Mouse (Mus musculus) left cerebral cortex, adult 18-20 months (tissue): ENCODE measurements around the gene Slc46a2. TPM values are rescaled to one million over a fixed set of nuclear protein-coding genes. Genes with fewer than 3 reads are reported as not detected.
A peak's percentile ranks its signal among the peaks of the same experiment; 100 is the strongest.

Experiments used
- DNase-seq, 2 experiments: peaks; one replicate each; pipeline ENCODE4 v3.0.0; 2021 to 2022; ENCODE audit warnings: low spot score in 2 of 2, mixed read lengths in 1 of 2
- total RNA-seq, 2 experiments: library from RNA; stranded (reverse); gene quantifications; 2 replicates each; pipeline ENCODE4 v1.2.3; 2021

The Slc46a2 gene
- total RNA-seq, 2 experiments from 2014 or later, result not detected

DNA sequence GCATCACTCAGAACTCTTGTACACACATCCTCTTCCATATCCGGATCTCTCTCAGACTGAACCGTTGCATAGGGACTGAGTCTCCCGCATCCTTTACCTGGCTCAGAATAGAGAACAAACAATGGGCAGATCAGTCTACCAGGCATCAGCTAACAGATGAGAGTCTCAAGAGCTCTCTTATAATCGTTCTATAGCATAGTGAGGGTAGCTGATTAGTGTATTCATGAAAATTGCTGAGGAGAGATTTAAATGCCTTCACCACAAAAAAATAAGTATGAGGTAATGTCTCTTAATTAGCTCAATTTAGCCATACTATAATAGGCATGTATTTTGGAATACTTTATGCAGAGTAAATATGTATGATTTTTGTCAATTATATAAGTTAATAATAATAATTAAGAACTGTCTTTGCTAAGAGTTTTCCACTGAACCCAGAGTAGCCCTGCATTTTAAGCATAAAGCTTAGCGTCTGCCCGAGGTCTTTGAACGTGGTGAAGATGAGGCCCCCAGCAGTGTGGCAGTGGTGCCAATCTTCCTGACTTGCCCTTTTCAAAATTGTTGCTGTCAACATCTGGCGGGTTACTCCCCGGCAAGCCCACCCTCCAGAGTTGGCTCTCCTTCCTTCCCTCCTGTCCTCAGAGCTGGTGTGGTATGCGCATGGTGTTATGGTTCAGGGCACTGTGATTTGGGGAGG lies 23.0 kb downstream of the Slc46a2 start:
- no peak for DNase-seq

GRCm38 (mm10) chr4:59890086-59890600 lies 24.7 kb downstream of the Slc46a2 start:
- no peak for DNase-seq

DNA sequence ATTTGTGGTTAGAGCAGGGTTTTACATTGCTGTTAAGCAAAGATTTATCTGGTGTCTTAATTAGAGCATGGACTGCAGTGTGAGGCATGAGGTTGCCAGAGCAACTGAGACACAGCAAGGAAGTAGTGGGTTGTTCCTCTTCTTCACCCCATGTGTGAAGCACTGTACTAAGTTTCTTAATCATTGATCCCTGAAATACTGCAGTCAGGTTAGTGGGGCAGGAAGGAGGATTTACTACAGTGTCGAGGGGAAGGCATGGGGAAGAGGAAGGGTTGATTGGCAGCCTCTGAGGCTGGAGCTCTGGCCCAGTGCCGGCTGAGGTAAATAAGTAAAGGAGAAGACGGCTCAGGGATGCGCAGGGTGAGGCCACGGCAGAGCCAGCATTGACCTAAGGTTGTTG lies 26.8 kb downstream of the Slc46a2 start:
- DNase-seq, result no peak

GRCm38 (mm10) chr4:59887011-59887410 lies 27.8 kb downstream of the Slc46a2 start:
- no peak for DNase-seq

- no peak for DNase-seq
Measured at GRCm38 (mm10) chr4:59886281-59886680, 28.6 kb downstream of the Slc46a2 start.

DNA sequence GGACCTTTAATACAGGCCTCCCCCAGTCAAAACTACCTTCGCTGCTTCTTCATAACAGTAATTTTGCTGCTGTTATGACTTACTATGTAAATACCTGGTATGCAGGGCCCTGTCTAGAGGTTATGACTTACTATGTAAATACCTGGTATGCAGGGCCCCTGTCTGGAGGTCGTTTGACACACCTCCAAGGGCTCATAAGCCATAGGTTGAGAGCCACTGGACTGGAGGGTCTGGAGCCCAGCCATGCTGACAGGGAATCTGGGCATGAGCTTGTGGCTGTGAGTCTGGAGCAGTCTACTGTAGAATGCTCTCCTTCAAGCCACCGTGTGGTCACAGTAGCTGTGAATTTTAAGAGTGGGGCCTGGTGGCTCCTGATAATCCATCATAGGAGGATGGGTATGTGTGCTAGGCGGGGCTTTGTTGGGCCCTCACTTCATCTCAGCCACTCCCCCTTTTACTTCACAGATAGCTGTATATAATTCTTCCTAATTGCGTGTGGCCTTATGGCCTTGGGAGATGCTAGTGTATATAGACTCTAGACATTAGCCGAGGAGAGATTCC lies 30.6 kb downstream of the Slc46a2 start:
- no peak for DNase-seq

GRCm38 (mm10) chr4:59881210-59881609 lies 33.6 kb downstream of the Slc46a2 start:
- DNase-seq, result no peak

DNA sequence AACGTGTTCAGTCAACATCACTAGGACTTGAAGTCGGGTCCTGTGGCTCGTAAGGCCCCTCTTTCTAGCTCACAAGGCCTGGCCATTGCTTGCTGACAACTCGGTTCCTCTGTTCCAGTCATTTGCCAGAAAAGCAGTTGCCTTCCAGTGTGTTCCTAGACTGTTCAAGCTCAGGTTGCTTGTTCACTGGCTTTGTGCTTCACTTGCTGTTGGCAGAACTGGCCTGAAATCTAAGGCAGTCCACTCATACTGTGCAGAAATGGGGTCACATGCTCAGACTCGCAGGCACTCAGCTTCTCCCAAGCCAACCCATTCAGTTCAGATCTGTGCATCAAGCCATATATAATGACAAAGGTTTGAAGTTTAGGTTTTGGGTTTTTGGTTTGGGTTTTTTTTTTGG lies 34.1 kb downstream of the Slc46a2 start:
- DNase-seq, result no peak

DNA sequence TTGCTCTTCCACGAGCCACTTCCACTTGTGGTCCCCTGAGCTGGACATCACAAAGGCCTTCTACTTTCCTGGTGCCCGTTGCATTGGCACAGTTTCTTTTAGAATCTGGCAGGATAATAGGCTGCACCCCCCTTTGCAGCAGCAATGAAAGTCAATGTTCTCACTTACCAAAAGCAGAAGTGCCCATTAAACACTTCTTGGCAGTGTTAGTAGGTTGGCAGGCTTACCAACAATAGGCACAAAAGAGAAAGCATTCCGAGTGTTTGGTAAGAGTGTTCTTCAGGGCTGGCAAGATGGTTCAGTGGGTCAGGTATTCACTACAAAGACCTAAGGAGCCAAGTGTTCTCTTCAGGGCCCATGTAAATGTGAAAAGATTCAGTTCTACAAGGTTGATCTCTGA lies 35.4 kb downstream of the Slc46a2 start:
- DNase-seq, result no peak

DNA sequence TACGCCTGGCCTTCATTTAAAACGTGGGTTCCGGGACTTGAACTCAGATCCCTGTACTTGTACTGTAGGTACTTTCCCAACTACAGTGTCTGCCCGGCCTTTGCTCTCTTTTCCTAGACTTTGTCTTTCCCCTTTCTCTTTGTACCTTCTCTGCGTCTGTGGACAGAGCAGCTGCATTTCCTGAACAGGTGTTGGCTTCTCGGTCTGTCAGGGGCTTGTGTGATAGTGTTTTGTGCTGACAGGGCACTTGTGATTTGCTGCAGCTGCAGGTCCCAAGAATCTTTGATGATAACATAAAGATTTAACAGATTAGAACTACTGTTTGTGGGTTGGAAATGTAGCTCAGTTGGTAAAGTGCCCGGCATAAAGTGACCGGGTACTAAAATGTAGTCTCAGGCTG lies 36.3 kb downstream of the Slc46a2 start:
- DNase-seq, result no peak

GRCm38 (mm10) chr4:59877025-59877424 lies 37.8 kb downstream of the Slc46a2 start:
- DNase-seq, result no peak

DNA sequence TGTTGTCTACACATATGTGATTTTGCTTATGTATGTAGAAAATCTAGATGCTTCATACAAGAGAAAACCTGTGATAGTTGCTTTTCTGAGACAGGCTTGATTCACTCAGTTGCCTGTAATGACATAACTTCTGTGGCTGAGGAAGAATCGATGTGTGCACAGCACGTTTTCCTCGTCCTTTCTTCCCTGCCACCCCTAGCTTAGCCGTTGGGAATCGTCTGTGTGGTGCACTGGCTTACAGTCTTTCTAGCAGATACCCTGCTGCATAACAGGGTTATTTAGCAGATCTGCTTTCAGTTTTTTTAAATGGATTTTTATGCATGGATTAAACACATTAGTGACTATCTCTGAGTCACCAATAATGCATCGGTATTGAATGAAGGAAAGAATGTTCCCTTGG lies 38.3 kb downstream of the Slc46a2 start:
- DNase-seq, result no peak

DNA sequence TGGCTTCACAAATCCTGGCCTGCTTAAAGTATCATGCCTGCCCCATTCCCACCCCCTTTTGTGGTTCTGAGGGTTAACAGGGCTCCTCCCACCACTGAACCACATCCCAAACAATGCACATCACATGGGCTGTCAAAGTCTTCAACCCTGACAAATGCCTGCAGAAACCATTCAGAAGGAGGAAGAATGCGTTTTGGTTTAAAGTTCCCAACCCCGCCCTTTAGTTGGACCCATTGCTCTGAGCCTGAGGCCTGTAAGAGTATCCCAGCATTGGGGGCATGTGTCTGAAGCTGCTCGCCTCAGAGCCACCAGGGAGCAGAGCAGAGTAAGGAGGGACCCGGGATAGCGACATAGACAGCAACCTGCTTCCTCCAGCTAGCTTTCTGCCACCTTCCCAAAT lies 41.0 kb downstream of the Slc46a2 start:
- DNase-seq, result no peak

GRCm38 (mm10) chr4:59873240-59873639 lies 41.6 kb downstream of the Slc46a2 start:
- no peak for DNase-seq

DNA sequence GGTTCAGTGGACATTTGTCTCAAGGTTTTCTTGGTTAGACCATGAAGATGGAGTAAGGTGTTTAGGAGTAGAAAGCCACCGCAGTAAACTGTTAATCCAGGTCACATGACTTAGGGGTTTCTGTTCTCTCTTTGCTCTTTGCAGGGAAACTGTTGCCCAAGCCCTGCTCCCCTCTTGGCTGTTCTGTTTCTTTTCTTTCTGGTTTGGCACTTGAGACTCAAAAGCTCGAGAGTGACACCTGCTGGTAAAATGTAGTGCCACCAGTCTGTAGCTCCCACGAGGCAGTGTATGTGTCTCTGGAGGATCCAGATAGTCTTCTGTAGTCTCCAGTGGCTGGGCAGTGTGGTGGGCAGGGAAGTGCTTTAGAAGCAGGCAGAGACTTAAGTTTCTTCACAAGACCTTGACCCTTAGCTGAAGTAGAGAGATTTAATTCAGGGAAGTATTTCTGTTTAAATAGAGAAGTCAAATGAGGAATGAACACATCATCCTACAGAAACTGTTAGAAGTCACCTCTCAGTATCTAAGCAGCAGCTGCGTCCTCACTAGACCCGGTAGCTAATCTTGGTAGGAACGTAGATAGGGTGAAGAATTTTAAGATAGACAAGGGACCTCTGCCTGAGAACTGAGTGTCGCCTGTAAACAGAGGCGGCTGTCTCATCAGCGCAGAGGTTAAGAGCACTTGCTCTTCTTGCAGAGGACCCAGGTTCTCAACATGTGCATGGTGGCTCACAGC lies 43.8 kb downstream of the Slc46a2 start:
- DNase-seq, result peak; percentile 87 to 91

DNA sequence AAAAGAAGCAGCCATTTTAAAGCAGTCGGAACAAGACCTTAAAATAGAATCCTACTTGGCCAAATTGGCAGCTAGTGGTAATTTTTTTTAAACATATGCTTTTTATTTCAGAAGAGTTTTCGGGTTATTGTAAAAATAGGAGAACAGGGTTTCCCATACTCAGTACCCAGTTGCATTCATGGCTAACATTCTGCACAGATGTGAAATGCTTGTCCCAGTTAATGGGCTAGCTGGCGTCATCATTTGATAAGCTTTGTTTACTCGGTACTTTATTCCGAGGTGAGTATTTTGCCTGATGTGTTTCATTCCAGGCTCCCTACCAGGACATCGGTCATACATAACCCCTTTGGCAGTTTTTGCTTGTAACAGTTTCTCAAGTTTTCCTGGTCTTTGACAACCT lies 44.4 kb downstream of the Slc46a2 start:
- no peak for DNase-seq

- DNase-seq, result peak; percentile 42 to 59
Measured at GRCm38 (mm10) chr4:59869488-59870057, 45.3 kb downstream of the Slc46a2 start.

- DNase-seq, result peak; percentile 47 to 52
Measured at GRCm38 (mm10) chr4:59868086-59868485, 46.8 kb downstream of the Slc46a2 start.

- DNase-seq, result no peak
Measured at GRCm38 (mm10) chr4:59863869-59864268, 51.0 kb downstream of the Slc46a2 start.

DNA sequence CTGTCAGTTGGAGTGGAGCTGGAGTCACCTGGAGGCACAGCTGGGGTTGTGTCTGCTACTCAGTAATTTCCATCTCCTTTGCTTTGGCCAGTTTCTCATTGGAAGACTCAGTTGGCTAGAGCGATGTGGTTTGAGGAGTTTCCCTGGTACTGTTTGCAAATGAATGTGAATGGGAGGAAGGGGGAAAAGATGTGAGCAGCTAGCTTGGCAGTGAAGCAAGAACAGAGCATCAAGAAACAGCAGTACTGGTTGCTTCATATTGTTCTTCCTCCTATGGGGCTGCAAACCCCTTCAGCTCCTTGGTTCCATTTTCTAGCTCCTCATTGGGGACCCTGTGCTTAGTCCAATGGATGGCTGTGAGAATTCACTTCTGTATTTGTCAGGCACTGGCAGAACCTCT lies 52.5 kb downstream of the Slc46a2 start:
- DNase-seq, result no peak

DNA sequence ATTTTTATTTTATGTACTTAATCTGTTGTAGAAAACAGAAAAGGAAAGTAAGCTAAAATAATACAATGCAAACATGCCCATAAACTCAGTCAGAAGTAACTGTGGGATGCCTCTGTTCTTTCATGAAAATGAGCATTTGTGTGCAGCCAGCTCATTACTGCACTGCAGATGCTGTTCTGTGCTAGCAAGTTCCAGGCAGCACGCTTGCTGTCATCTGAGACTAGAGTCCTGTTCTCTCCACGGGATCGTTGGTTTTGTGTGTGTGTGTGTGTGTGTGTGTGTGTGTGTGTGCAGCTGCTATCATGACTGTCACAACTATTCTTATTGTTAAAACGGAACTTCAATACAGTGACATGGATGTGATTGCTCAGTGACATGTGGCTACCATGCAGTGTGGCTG lies 53.0 kb downstream of the Slc46a2 start:
- no peak for DNase-seq

- no peak for DNase-seq
Measured at GRCm38 (mm10) chr4:59860431-59860830, 54.4 kb downstream of the Slc46a2 start.
